Mouse (Mus musculus): Measurements from ENCODE around the gene Tctn1.

Tctn1 gene

DNA sequence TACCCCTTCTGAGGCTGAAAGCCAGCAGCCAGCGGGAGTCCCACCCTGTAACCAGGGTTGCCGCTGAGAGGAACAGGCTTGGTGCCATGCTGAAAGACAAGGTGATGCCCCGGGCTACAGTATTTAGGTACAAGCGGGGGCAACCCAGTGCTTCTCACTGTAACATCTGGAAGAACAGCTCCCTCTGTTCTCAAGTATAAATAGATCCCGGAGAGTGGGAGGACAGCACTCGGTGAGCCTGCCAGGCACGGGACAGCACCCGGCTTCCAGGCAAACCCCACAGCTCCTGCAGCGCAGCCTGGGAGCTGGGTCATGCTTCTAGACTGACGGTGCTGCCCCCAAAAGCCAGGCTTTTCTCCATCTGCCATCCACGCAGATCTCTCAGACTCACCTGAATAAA is 16.7 kb downstream of the Tctn1 start:
- no peak for DNase-seq (ENCODE audit: low spot score)

DNA sequence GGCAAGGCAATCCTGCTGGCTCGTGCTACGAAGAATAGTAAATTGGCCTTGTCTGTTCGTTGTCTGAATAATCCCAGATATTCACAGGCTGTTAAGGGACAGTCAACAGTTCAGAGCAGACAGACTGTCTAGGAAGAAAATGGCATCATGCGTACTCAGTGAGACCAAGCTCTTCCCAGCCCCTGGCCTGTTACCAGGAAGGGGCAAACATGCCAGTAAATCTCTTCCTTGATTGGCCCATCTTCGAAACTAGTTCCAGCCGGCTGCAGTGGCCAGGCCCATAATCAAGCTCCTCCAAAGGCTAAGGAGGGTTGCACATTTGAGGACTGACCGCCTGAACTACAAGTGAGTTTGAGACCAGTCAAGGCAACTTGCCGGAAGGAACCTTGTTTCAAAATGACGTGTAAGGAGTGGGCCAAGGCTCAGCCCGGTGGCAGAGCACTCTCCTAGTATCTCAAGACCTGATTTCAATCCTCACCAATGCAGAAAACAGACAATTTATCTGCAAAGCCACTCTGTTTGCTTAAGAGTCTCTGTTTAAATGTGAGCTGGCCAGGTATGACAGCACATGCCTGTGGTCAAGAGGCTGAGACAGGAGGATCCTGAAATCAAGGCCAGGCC is 17.6 kb downstream of the Tctn1 start:
- DNase-seq (ENCODE audit: low spot score): no peak

DNA sequence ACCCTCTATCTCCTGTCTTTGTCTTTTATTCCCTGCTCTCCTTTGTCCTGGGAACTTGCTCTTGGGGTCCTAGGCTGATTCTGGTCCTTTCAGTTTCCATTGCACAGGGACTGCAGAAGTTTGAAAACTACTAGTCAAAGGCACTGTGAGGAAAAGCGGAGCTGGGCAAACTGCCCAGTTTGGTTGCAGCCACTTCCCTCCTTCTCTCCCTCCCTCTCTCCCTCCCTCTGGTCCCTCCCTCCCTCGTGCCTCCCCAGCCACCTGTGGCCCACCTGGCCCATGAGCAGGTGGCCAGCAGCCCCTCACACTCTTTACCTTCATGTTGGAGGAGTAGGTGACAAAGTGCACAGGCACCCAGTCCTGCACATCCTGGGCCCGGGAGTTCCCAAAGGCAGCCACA is 19.1 kb downstream of the Tctn1 start:
- DNase-seq (ENCODE audit: low spot score): no peak

DNA sequence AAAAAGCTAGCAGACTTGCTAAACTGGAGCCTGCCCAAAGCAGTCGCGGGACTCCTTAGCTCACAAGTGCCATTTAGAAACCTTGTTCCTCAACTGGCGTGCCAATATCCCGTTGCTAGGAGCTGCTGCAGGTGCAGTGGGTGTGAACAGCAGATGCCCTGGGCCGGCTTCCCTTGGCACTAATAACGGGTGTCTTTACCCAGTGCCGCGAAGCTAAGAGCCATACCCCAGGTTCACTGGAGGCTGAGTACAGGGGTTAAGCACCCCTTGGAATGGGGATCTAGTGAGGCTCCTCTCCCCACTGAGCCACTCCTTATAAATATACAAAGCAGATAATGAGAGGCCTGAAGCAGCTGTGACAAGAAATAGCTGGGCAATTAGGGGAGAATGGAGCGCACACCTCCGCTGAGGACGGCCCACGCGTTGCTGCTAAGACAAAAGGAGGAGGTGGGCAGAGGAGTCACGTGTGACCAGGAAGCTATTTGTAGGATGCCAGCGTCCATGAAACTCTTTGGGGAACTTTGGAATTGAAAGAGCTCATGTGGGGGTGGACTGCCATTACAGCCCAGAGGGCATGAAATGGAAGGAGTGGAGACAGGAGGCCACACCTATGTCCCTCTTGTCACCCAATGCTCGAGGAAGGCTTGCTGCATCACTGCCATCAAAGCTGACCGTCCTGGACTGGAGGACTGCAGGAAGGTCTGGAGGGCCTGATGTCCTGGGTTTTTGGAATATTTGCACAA is 20.3 kb downstream of the Tctn1 start:
- DNase-seq (ENCODE audit: low spot score): no peak

DNA sequence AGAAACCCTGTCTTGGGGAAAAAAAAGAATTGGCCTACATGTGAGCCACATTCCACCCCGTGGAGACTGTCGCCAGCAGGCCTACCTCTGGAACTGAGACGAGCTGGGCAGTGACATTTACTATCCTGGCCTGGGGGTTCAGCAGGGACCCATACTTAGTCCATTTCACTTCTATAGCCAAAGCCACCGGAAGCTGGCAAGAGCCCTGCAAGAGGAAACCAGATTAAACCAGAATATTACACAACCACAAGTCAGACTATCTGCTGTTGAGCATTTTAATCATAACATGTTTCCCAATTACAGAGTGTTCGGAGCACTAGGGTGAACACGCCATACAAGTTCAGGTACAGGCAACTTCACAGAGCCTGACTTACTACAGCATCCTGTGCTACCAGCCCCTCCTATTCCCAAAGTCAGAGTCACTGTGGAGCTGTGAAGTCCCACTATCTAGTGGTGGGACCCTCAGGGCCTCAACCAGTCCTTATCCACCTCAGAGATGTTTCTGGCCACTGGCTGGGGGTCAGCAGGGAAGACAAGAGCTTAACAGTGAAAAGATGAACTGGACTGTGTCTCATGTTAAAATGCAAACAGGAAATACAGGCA is 21.6 kb downstream of the Tctn1 start:
- no peak for DNase-seq (ENCODE audit: low spot score)

DNA sequence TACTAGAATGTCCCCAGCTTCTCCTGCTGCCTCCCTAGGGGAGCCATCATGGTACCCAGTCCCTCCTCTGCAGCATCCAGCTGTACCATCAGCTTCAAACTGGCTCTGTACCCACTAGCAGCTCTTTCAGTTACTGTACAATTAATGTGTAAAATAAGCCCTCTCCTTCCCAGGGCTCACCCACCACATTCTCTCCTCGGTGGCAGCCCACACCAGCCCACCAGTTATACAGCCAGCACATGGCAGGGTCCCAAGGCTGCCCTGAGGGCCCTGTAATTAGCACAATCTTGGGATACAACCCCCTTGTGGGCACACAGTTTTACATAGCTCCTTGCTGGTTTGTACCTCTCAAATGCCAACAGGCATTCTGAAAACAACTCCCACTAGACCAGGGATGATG is 23.3 kb downstream of the Tctn1 start:
- DNase-seq (ENCODE audit: low spot score): no peak

DNA sequence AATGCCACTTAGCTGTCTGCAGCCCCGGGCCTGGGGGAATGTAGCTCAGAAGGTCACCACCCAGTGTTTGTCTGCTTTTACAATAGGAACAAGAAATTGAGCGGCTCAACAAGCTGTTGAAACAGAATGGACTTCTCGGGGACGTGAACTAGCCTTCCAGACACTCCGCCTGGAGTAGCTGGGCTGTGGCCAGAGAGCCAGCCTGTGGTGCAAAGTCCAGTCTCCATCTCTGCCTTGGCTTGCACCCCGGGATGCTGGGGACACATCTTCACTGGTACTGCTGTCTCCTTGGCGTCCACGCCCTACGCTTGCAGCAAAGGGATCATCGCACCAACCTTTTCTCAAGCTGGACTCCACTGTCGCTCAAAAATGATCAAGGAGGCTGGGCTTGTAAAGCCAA is 23.7 kb downstream of the Tctn1 start:
- DNase-seq (ENCODE audit: low spot score): no peak

DNA sequence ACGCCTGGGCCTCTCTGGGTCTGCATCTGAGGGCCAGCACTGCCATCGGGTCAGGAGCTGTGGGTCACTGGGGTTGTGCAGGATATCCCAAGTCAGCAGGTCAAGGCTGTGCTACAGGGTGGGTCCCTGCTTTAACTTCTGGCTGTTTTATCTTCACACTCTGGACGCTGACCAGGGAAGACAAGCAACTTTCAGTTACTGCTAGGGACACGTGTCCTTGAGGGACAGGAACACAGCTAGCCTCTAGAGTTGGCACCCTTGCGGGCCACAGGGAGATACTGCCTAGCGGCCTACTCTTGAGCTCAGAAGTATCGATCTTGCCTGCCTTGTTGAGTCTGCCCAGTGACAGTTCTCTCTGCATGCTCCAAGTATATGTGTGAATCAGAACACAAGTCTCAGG is 24.6 kb downstream of the Tctn1 start:
- DNase-seq (ENCODE audit: low spot score): no peak

DNA sequence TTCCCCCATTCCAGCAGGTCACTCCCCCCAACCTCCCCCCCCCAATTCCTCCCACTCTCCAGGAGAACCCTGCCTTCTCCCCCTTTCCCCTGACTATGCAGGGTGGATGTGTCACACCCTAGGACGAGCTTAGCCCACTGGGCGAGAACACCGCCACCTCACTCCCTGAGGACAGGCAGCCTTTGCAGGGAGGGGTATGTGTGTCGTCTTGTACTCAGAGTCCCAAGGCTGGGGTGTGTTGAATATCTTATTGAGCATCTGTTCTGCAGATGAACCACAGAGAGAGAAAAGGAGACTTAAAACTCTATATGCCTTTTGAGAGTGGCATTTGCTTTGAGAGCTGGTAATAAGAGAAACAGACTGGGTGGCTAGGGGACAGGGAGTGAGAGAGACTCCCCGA is 27.1 kb downstream of the Tctn1 start:
- DNase-seq (ENCODE audit: low spot score): no peak

DNA sequence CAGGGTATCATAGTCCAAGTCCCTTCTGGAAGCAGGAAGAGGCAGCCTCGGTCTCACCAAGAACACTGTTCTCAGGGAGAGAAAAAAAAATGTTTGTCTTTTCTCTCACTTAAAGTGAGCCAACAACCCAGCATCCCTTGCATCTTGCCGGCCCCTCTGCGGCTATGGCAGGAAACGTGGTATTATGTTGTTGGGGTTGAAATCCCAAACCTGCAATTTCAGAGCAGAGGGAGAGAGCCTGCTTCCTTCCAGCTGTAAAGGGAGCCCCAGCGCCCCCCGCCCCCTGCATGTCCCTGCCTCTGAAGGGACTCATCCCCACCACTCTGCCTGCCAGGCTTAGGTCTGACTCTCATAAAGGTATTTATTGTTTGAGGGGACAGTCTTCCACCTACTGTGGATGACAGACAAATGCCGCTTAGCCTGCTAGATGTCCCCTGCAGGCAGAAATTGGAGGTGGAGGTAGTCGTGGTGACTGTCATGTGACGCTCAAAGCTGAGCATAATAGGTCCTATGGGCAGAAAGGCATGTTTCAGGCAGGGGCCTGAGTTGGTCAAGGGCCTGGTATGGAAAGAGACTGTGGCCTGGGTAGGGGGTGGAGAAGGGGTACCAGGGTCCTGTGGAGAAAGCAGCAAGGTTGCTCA is 28.9 kb downstream of the Tctn1 start:
- no peak for DNase-seq (ENCODE audit: low spot score)

DNA sequence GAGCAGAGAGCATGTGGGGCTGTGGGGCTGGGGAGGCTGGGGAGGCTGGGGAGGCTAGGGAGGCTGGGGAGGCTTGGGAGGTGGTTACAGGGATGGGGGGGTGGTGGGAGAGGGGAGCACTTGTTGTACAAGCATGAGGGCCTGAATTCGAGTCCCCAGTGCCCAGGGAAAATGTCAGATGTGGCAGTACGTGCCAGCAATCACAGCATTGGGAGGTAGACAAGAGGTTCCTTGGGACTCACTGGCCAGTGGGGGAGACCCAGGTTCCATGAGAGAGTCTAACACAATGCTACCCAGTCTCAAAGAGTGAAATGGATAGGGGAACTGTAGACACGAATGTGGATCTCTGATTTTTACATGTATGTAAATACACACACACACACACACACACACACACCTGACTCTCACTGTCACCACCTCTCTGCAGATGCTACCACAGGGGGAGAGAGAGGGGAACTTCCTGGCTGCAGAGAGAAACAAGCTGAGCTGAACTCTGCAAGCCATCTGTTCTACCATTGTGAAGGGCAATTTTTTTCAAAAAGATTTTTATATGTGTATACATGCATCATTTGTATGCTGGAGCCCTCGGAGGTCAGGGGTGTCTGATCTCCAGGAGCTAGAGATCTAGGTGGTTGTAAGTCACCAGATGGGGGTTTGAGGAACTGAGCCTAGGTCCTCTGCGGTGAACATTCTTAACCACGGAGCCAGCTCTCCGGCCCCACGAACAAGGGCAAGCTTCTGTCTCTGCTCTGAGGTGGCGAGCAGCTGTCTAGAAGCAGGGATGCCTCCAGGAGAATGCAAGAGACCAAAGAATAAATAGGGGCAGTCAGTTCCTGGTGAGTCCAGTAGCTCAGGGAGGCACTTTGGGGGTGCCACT is 29.7 kb downstream of the Tctn1 start:
- no peak for DNase-seq (ENCODE audit: low spot score)

DNA sequence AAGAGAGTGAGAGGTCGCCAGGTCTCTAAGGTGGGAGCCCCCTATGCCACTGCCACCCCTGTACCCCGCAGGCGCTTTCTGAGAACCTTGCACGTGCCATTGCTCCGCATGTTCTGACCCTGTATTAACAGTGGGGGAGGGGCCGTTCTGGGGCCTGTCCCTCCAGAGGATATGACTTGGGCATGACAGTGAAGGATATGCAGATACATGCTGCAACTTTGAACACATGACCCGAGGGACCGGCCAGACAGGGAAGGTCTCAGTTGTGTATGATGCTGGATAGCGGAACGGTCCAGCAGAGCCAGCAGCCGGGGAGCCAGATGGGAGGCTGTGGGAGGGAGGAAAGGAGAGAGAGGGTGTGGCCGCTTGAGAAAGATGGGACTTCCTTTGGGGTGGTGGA is 30.6 kb downstream of the Tctn1 start:
- no peak for DNase-seq (ENCODE audit: low spot score)

DNA sequence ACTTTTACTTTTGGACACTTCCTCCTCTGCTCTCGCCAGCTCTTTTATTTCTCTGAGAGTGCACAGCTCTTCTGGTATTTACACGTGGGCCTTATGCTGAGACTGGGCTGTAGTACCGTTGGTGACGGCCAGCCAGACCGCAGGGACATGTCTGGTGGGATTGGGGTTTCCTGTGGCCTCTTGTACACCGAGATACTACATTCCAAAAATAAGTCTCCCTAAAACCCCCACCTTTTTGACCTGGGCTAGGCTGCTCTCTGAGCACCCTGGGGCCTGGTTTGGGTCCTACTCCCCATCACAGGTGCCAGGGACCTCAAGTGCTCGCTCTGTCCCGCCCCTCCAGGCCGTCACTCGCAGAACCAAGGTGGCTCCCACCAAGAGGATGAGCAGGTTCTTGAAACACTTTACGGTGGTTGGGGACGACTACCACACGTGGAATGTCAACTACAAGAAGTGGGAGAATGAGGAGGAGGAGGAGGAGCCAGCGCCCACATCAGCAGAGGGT is 31.1 kb downstream of the Tctn1 start:
- DNase-seq (ENCODE audit: low spot score): no peak

DNA sequence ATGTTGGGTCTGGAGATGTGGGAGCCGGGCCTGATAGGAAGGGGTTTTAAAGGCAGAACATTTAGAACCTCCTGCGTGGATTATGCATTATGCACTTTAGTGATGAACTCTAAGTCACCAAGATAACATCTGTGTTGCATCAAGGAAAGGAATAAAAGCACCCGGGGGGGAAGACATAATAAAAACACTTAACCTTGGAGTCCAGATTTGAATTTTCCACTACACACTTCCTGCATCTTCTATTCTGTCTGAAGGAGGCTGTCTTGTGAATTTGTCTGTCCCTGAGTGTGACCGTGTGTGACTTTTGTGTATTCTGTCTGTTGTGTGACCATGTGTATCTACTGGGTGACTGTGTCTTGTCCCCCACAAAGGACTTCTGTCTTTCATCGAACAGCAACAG is 32.3 kb downstream of the Tctn1 start:
- no peak for DNase-seq (ENCODE audit: low spot score)

DNA sequence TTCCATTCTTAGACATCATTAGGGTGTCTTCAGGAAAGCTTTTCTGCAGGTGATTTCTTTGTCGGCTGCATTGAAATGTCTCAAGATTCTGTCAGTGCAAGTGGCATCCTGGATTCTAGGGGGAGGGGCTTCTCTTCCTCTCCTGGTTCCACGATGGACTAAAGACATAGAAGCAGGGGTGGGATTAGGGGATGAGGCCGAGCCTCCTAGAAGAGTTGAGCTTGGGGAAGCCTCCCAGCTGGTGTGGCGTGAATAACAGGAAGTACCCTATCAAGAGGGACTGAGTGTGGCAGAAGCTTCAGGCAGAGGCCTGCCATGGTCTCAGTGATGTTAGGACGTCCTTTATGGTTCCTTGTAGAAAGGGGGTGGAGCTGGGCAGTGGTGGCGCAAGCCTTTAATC is 32.8 kb downstream of the Tctn1 start:
- no peak for DNase-seq (ENCODE audit: low spot score)

DNA sequence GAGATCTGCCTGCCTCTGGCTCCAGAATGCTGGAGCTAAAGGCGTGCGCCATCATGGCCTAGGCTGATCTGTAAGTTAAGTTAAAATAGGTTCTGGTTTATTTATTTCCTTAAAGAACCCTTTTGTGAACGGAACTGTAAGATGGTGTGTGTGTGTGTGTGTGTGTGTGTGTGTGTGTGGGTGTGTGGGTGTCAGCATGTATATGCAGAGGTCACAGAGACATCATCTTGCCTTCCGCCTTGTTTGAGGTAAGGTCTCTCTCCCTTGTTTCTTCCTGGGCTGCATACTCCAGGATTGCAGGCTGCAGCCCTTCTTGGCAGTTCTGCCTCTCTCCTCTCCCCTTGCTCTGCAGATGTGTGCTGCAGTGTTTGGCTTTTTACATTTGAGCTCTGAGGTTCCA is 33.4 kb downstream of the Tctn1 start:
- no peak for DNase-seq (ENCODE audit: low spot score)

DNA sequence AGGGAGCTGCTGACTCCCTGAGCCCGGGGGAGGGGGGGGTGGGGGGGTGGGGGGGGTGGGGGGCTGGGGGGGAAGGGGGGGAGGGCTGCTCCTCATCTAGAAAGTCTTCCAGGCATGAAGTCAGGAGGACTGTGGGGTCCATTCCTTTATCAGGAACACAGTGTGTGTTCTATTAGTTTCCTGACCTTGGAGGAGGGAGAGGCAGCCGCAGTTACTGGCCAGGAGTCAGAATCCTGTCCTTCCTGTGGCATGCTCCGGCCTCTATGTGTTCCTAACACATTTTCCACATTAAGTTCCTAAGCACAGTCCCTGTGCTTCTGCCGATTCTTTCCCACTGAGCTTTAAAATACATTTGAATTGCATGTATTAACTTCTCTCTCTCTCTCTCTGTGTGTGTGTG is 35.5 kb downstream of the Tctn1 start:
- no peak for DNase-seq (ENCODE audit: low spot score)

DNA sequence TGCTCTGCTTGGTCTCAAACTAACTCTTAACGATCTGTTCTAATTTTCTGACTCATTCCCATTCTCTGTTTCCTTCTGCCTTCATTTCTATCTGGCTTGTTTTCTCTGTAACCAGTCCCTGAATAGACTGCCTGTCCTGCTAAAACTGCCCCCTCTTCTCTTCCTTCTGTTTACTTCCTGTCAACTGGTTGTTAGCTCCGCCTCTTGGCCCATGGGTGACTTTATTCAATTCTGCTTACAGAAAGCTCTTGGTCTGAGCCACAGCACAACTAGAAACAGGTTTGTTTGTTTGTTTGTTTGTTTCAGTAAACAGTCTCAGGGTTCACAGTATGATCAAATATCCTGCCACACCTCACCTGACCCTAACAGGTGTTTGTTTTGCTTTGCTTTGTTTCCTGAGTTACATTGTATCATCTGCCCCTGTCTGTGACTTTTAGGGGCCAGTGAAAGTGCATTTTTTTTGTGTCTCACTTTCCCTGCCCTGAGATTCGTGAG is 35.9 kb downstream of the Tctn1 start:
- no peak for DNase-seq (ENCODE audit: low spot score)

DNA sequence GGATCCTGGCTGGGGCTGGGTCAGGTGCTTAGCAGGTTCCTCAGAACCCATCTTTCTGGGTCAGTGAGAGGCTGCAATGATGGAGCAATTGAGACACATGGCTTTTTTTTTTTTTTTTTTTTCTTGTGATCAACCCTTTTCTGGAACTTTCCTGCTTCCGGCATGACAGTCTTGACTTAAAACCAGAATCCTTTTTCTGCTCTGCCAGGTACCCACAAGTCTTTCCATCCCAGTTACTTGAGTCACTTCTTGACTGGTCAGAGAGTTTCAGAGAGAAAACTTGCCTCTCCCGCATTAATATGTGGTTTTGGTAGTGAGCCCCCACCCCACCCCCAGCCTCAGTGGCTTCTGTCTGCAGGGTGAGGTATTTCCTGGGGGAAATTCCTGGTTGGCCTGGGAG is 40.0 kb downstream of the Tctn1 start:
- no peak for DNase-seq (ENCODE audit: low spot score)

DNA sequence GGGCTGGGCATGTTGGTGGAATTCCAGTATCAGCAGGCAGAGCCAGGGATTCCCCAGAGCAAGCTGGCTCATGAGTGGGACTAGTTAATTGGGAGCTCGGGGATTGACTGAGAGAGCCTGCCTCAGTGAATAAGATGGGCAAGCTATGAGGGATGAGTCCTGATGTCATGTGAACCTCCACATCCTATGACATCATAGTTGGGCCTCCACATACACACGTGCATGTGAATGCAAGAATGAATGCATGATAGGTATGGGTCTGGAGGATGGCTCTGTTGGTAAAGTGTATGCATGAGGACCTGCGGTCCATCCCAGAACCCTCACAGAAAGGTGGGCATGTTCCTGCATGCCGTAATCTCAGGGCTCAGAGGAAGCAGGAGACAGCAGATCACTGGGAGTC is 43.2 kb downstream of the Tctn1 start:
- no peak for DNase-seq (ENCODE audit: low spot score)

DNA sequence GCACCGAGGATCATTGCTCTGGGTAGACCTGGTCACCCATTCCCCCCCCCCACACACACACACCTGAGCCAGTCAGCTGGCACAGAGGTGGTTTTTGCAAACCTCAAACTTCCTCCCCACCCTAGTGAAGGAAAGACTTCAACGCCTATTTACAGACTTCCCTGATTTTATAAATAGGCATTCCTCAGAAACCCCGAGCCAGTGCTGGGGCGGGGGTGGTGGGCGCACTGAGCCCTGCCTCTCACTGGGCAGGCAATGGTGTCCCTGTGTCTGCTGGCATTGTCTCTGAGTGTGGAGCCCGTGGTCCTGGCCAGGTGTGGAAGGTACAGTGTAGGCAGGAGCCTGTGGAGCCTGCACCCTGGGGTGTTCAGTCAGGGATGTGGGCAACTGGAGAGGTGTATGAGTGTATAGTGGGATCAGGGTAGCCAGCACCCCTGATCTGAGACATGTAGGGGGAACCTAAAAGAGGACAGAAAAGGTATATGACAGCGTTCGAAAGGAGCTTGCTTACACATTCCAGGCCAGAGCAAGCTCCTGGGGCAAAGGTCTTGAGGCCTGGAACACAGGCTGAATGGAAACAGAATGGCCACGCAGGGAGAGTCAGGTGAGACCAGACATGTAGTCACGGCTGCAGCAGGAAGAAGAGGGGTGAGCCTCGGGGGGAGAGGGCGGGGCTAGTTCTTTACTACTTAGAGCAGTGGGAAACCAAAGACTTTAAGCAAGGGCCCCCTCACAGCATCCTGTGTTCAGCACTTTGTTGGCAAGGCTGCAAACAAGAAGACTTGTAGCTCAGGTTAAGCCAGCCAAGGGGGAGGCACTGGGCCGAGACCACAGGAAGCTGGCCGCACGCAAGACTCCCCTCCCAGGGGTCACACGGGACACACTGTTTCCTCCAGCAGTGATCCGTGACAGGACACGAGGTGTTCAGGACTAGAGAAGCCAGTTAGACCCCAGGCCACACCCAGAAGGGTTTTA is 44.3 kb downstream of the Tctn1 start:
- no peak for DNase-seq (ENCODE audit: low spot score)
